Mouse (Mus musculus) forebrain, embryonic 16.5 days (tissue): Measurements from ENCODE around the gene Nr1h4. TPM values are rescaled to one million over a fixed set of nuclear protein-coding genes. Genes with fewer than 3 reads are reported as not detected.
A peak's percentile ranks its signal among the peaks of the same experiment; 100 is the strongest.

Source experiments
- ATAC-seq: fragments of 200-750 bp; cut with Nextera tagmentation; 2 replicates; pipeline ENCODE4 v1.8.0; 2017; ENCODE audit warnings: mild to moderate bottlenecking, moderate library complexity
- H3K27ac ChIP-seq: fragments of 300-500 bp; sonication (generic); 2 replicates; pipeline ENCODE4 v1.5.1; 2014; ENCODE audit warnings: low read length, control low read depth
- H3K27me3 ChIP-seq: fragments of 300-500 bp; sonication (generic); replicated peaks from 2 replicates; pipeline ENCODE4 v1.6.1; 2014; ENCODE audit warnings: low read length; ENCODE audit not compliant: control insufficient read depth, insufficient read depth
- H3K36me3 ChIP-seq: fragments of 300-500 bp; sonication (generic); 2 replicates; pipeline ENCODE4 v1.6.1; 2014; ENCODE audit not compliant: control insufficient read depth, insufficient read depth
- H3K4me1 ChIP-seq: fragments of 300-500 bp; sonication (generic); replicated peaks from 2 replicates; pipeline ENCODE4 v1.6.1; 2014; ENCODE audit warnings: low read length; ENCODE audit not compliant: control insufficient read depth, insufficient read depth
- H3K4me2 ChIP-seq: fragments of 300-500 bp; sonication (generic); 2 replicates; pipeline ENCODE4 v1.6.1; 2014; ENCODE audit warnings: mild to moderate bottlenecking, low read length, control low read depth
- H3K4me3 ChIP-seq: fragments of 300-500 bp; sonication (generic); replicated peaks from 2 replicates; pipeline ENCODE4 v1.5.1; 2014; ENCODE audit warnings: mild to moderate bottlenecking, low read length, control low read depth
- H3K9ac ChIP-seq: fragments of 300-500 bp; sonication (generic); replicated peaks from 2 replicates; pipeline ENCODE4 v1.6.1; 2014; ENCODE audit warnings: low read depth, low read length, control low read depth
- H3K9me3 ChIP-seq: fragments of 300-500 bp; sonication (generic); 2 replicates; pipeline ENCODE4 v1.6.1; 2016; ENCODE audit warnings: low read length; ENCODE audit not compliant: control insufficient read depth
- WGBS: fragments of 180-500 bp; shearing (Covaris S2); extraction: QIAGEN DNeasy Blood & Tissue Kit; methylation state at CpG from one replicate; pipeline ENCODE4 v1.1.7; 2014; 5-methylcytosine and 5-hydroxymethylcytosine counted together
- polyA plus RNA-seq: library from polyadenylated mRNA; unstranded; fragments of >200 nt; fragmentation: Nextera tagmentation; extraction: Ambion mirVana; gene quantifications from 2 replicates; pipeline ENCODE4 v1.2.1, GENCODE M21; 2015

Gene Nr1h4
- polyA plus RNA-seq, 1 experiment from 2014 or later = 0.27 TPM

GRCm38 (mm10) chr10:89443623-89444151, 89.7 kb downstream of the Nr1h4 start, which contains the start of gene Gas2l3:
Gene Gas2l3, minus strand, starts transcription at chr10:89443967.
- Histone ChIP-seq H3K4me3 (peak within 1 kb of the TSS; percentile 68), H3K27me3 (no peaks in the 10 kb centered on the region), H3K9me3 (no peaks in the 10 kb centered on the region), H3K4me2 (peak within 1 kb of the TSS; percentile 79), H3K9ac (peak within 1 kb of the TSS; percentile 52), H3K27ac (no peak within 1 kb of the TSS), H3K4me1 (peaks cover 4% of the 10 kb centered on the region; the same call in 1 of the 2 replicates), H3K36me3 (no peaks in the 10 kb centered on the region)
- WGBS = under 1% methylated on average over 39 of the region's 39 CpGs
- ATAC-seq = peak; percentile 97

DNA sequence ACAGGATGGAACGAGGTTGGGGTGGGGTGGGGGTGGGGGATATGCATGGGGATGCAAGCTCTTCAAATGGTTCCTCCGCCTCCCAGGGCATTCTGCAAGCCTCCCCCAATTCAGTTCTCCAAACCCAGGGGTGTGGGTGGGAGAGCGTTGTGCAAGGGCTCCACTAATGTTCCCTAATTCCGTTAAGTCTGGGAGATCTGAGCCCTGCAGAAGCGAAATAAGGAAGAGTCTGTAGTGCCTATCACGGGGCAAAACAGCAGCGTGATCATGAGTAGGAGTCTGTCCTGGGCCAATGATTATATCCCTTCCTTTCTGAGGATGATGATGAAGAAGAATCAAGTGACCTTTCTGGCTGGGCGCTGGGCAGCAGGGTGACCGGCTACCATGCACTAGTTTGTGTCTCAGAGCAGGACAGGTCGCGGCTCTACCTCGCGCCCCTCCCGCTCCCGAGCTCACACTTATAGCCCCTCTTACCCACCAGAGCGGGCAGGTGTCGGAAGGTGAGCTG, 90.2 kb downstream of the Nr1h4 start:
- H3K9me3 ChIP-seq = no peaks in the 10 kb centered on the region
- H3K4me3 ChIP-seq = peak overlapping the region; percentile 68
- H3K27me3 ChIP-seq = no peaks in the 10 kb centered on the region
- 1% methylated on average over 17 of the region's 17 CpGs for WGBS
- peak; percentile 45 for ATAC-seq
- peak overlapping the region; percentile 79 for H3K4me2 ChIP-seq
- no peaks in the 10 kb centered on the region for H3K36me3 ChIP-seq
- peaks cover 4% of the 10 kb centered on the region; the same call in 1 of the 2 replicates for H3K4me1 ChIP-seq
- no peak overlapping the region for H3K27ac ChIP-seq
- peak overlapping the region; percentile 52 for H3K9ac ChIP-seq

DNA sequence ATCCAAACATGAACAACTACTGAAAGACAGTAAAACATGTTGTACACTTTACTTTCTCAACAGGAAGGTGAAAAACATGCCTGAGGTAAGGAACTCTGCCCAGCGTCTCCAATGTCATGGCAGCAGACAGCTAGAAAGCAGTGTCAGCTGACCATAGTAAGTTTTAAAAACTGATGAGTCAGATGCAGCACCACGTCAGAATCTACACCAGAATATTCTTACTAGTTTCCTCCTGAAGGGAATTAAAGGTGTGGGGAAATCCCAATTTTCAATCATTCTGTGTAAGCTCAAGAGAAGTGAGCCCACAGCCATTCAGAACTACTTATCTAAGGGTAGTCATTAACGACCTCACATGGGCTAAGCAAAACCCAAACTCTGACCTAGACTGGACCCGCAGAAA, 90.7 kb downstream of the Nr1h4 start:
- Histone ChIP-seq H3K36me3 (no peaks in the 10 kb centered on the region), H3K4me1 (peaks cover 8% of the 10 kb centered on the region; the same call in 1 of the 2 replicates), H3K9ac (no peak overlapping the region), H3K4me2 (peak overlapping the region; percentile 79), H3K4me3 (peak overlapping the region; percentile 68), H3K27me3 (no peaks in the 10 kb centered on the region), H3K27ac (no peak overlapping the region), H3K9me3 (no peaks in the 10 kb centered on the region)
- 16% methylated on average over 4 of the region's 4 CpGs for WGBS
- ATAC-seq = no peak

- no peak overlapping the region for H3K4me3 ChIP-seq
- WGBS = 98% methylated on average over 3 of the region's 3 CpGs
- H3K9ac ChIP-seq = no peak overlapping the region
- H3K9me3 ChIP-seq = no peaks in the 10 kb centered on the region
- no peak overlapping the region for H3K27ac ChIP-seq
- H3K27me3 ChIP-seq = no peaks in the 10 kb centered on the region
- H3K36me3 ChIP-seq = no peaks in the 10 kb centered on the region
- no peak overlapping the region for H3K4me2 ChIP-seq
- no peak for ATAC-seq
- peaks cover 11% of the 10 kb centered on the region; the same call in 1 of the 2 replicates for H3K4me1 ChIP-seq
Measured at GRCm38 (mm10) chr10:89441961-89442360, 91.4 kb downstream of the Nr1h4 start.

DNA sequence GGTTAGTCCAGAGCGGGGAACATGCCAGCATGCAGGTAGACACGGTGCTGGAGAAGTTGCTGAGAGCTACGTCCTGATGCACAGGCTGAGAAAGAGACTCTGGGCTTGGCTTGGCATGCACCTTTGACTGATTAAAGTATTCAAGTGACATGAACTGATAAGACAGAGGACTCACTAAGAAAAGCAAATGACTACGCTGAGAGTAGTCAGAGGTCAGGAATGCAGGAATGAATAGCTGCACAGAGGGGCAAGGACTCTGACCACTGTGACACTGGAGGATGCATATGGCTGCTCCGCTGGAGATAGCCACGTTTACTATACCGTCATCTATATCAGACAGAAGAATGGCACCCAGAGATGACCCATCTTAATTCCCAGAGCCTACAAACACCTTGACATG, 94.0 kb downstream of the Nr1h4 start:
- 88% methylated on average over 7 of the region's 7 CpGs for WGBS
- ATAC-seq = no peak
- no peaks in the 10 kb centered on the region for H3K27me3 ChIP-seq

DNA sequence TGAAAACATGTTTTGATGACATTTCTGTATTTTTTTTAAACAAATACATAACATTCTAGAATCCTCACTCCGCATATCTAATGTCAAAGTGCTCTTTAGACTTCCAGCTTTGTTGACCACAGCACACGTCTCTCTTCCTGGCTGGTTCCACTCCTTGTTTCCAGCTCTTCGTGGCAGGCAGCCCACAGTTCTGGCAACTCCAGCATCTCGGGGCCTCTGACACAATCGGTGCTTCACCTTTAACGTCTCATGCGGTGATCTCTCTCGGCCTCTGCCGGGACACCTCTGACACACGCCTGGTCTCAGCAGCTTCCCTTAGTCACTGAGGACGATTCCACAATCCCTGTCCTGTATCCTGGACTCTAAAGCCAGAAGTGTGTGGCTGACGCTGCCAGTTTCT, 95.4 kb downstream of the Nr1h4 start:
- 0 out of 2 replicates have a peak overlapping the region, but pooled peaks have one; percentile 6 for H3K27ac ChIP-seq
- no peak for ATAC-seq
- no peaks in the 10 kb centered on the region for H3K9me3 ChIP-seq
- 0 out of 2 replicates have a peak overlapping the region, but pooled peaks have one; percentile 9 for H3K9ac ChIP-seq
- H3K4me3 ChIP-seq = no peak overlapping the region
- peak overlapping the region; percentile 20; the same call in 1 of the 2 replicates for H3K4me2 ChIP-seq
- H3K4me1 ChIP-seq = peaks cover 23% of the 10 kb centered on the region
- H3K27me3 ChIP-seq = no peaks in the 10 kb centered on the region
- 49% methylated on average over 12 of the region's 12 CpGs for WGBS
- H3K36me3 ChIP-seq = no peaks in the 10 kb centered on the region

More for the DNA sequence above, 94.0 kb downstream of the Nr1h4 start:
- Histone ChIP-seq H3K27ac (no peak overlapping the region), H3K4me1 (peaks cover 27% of the 10 kb centered on the region), H3K4me2 (no peak overlapping the region), H3K9me3 (no peaks in the 10 kb centered on the region), H3K4me3 (no peak overlapping the region), H3K9ac (no peak overlapping the region), H3K36me3 (no peaks in the 10 kb centered on the region)

GRCm38 (mm10) chr10:89437472-89437871, 95.9 kb downstream of the Nr1h4 start:
- Histone ChIP-seq H3K4me2 (0 out of 2 replicates have a peak overlapping the region, but pooled peaks have one; percentile 1), H3K9me3 (no peaks in the 10 kb centered on the region), H3K27me3 (no peaks in the 10 kb centered on the region), H3K4me1 (peaks cover 23% of the 10 kb centered on the region), H3K27ac (no peak overlapping the region), H3K36me3 (no peaks in the 10 kb centered on the region), H3K9ac (no peak overlapping the region), H3K4me3 (no peak overlapping the region)
- 17% methylated on average over 9 of the region's 9 CpGs for WGBS
- no peak for ATAC-seq

DNA sequence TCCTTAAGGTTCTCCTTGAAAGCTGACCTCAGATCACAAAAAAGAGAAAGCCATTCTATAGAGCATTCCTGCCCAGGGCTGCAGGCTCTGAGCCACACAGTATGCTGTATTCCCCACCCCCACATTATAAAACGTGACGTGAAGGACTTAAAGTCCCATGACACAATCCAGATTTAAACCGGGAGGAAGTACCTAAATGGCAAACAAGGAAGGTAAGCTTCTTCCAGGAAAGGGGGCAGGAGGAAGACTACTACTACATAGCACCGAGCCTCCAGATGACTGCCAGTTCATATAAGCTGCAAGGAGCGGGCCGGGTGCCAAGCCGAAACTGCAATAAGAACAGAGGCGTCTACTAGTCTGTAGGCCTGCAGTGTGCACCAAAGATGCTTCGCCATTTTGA, 97.5 kb downstream of the Nr1h4 start:
- Histone ChIP-seq H3K4me2 (peak overlapping the region; percentile 14; the same call in 1 of the 2 replicates), H3K9ac (no peak overlapping the region), H3K36me3 (no peaks in the 10 kb centered on the region), H3K4me1 (peaks cover 23% of the 10 kb centered on the region), H3K9me3 (no peaks in the 10 kb centered on the region), H3K27ac (no peak overlapping the region; the same call in 1 of the 2 replicates), H3K27me3 (no peaks in the 10 kb centered on the region), H3K4me3 (no peak overlapping the region)
- WGBS = 20% methylated on average over 9 of the region's 9 CpGs
- ATAC-seq = peak; percentile 64

GRCm38 (mm10) chr10:89435413-89435812, 98.0 kb downstream of the Nr1h4 start:
- 0 out of 2 replicates have a peak, but pooled peaks have one; percentile 9 for ATAC-seq
- Histone ChIP-seq H3K9ac (no peak overlapping the region), H3K27me3 (no peaks in the 10 kb centered on the region), H3K9me3 (no peaks in the 10 kb centered on the region), H3K4me3 (no peak overlapping the region; the same call in 1 of the 2 replicates), H3K4me2 (peak overlapping the region; percentile 42; the same call in 1 of the 2 replicates), H3K4me1 (peaks cover 23% of the 10 kb centered on the region), H3K36me3 (no peaks in the 10 kb centered on the region), H3K27ac (no peak overlapping the region)
- whole genome bisulfite sequencing = 29% methylated on average over 12 of the region's 12 CpGs
